Mouse (Mus musculus) right cerebral cortex, postnatal 25 days (tissue): ENCODE measurements around the gene Il2rb.
A peak's percentile ranks its signal among the peaks of the same experiment; 100 is the strongest.

Experiments used
- DNase-seq: peaks from one replicate; pipeline ENCODE4 v3.0.0; 2022

Gene Il2rb

GRCm38 (mm10) chr15:78438973-78439372 lies 56.1 kb downstream of the Il2rb start:
- no peak for DNase-seq

GRCm38 (mm10) chr15:78438505-78438904 lies 56.6 kb downstream of the Il2rb start:
- no peak for DNase-seq

- no peak for DNase-seq
These were observed 57.1 kb downstream of the Il2rb start for GRCm38 (mm10) chr15:78438018-78438394.

- DNase-seq: peak; percentile 69
These were observed 57.6 kb downstream of the Il2rb start for GRCm38 (mm10) chr15:78437237-78438017.

- peak; percentile 87 for DNase-seq
These were observed 58.5 kb downstream of the Il2rb start for GRCm38 (mm10) chr15:78436380-78437192.

GRCm38 (mm10) chr15:78435681-78436080 lies 59.4 kb downstream of the Il2rb start:
- DNase-seq: no peak

- no peak for DNase-seq
These were observed 60.1 kb downstream of the Il2rb start for GRCm38 (mm10) chr15:78434896-78435520.

GRCm38 (mm10) chr15:78431541-78432121 lies 63.4 kb downstream of the Il2rb start:
- no peak for DNase-seq

GRCm38 (mm10) chr15:78430874-78431273 lies 64.2 kb downstream of the Il2rb start:
- DNase-seq: no peak

GRCm38 (mm10) chr15:78429871-78430622 lies 65.0 kb downstream of the Il2rb start:
- DNase-seq: no peak
